In the genomic region with DNA sequence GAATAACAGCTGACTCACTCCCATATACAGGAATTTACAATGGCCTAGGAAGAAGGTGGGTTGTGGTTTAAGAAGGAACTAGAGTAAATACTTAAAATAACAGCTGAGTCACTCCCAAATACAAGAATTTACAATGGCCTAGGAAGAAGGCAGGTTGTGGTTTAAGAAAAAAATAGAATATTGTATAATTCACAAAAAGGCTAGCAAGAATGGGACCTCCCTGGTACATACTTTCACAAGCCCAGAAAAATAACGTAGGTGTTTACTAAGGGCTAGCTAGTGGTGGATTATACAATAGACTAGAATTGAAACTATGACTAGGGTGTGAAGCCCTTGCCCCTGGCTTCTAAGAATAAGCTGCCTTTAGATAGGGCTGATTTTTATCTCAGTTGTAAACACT, we compare ENCODE assay signal across 24 mouse cellular contexts.
DNase-seq lines count a peak whose midpoint lies in the region; ATAC-seq and TF ChIP-seq lines count a peak whose summit lies in the region.
"Had no signal": no experiment of that assay in that cellular context is flagged by ENCODE, and none has a peak within 500 bp of the region (broad histone marks: within the 10 kb centered on the region; RNA-seq: fewer than 3 reads in every experiment).

No protein-coding gene starts in this region.

- no peaks in the 10 kb centered on the region for H3K9me3 ChIP-seq in heart, embryonic 12.5 days (replicated peaks)
- H3K9me3 ChIP-seq: embryonic facial prominence, embryonic 10.5 days; forebrain, embryonic 12.5 days; heart, embryonic 10.5 days; heart, embryonic 15.5 days; hindbrain, embryonic 15.5 days had no signal

- TF ChIP-seq CTCF in embryonic fibroblast, embryonic 13.5 days (IDR thresholded peaks at IDR 0.05; ENCODE audit: borderline replicate concordance, insufficient read depth, low read length) = no peak

- peak overlapping the region; percentile 82 for H3K27ac ChIP-seq in embryonic fibroblast, embryonic 13.5 days (ENCODE audit: insufficient read depth, low read length)
- H3K27ac ChIP-seq in heart, embryonic 12.5 days (ENCODE audit: poor library complexity, severe bottlenecking) = no peak overlapping the region
- H3K27ac ChIP-seq: embryonic facial prominence, embryonic 10.5 days; forebrain, embryonic 12.5 days; gastrocnemius, adult 2 months; heart, embryonic 10.5 days; heart, embryonic 15.5 days; hindbrain, embryonic 15.5 days had no signal

- no peak for TF ChIP-seq POLR2A in embryonic fibroblast, embryonic 13.5 days (IDR thresholded peaks at IDR 0.05; ENCODE audit: low read depth, low read length)

- H3K4me1 ChIP-seq in embryonic fibroblast, embryonic 13.5 days (ENCODE audit: control insufficient read depth, insufficient read depth, low read length) = peaks cover 9% of the 10 kb centered on the region
- no peaks in the 10 kb centered on the region for H3K4me1 ChIP-seq in heart, embryonic 12.5 days (replicated peaks)
- H3K4me1 ChIP-seq: forebrain, embryonic 12.5 days; heart, embryonic 10.5 days; heart, embryonic 15.5 days had no signal

- H3K4me3 ChIP-seq in embryonic fibroblast, embryonic 13.5 days (ENCODE audit: insufficient read depth, low read length) = no peak overlapping the region
- H3K4me3 ChIP-seq in heart, embryonic 12.5 days = no peak overlapping the region
- H3K4me3 ChIP-seq: embryonic facial prominence, embryonic 10.5 days; erythroblast, embryonic 14.5 days; forebrain, embryonic 12.5 days; gastrocnemius, adult 2 months; heart, embryonic 10.5 days; heart, embryonic 15.5 days; hindbrain, embryonic 15.5 days had no signal

- no peak overlapping the region for H3K9ac ChIP-seq in heart, embryonic 12.5 days
- H3K9ac ChIP-seq: forebrain, embryonic 12.5 days; heart, embryonic 15.5 days; hindbrain, embryonic 15.5 days had no signal

- peak; percentile 50 for ATAC-seq in megakaryocyte, adult 5-6 weeks (ENCODE audit: poor library complexity, severe bottlenecking)
- no peak for ATAC-seq in heart, embryonic 12.5 days (ENCODE audit: insufficient number of reproducible peaks, low FRiP score)
- no peak for ATAC-seq in erythroid progenitor cell, adult 5-6 weeks (replicated peaks; ENCODE audit: low FRiP score, poor library complexity, severe bottlenecking)
- ATAC-seq: forebrain, embryonic 16.5 days; intestine, postnatal 0 days had no signal

- H3K36me3 ChIP-seq in heart, embryonic 12.5 days = no peaks in the 10 kb centered on the region
- H3K36me3 ChIP-seq: embryonic facial prominence, embryonic 10.5 days; forebrain, embryonic 12.5 days; heart, embryonic 10.5 days; heart, embryonic 15.5 days; hindbrain, embryonic 15.5 days had no signal

- no peak overlapping the region for H3K4me2 ChIP-seq in heart, embryonic 12.5 days
- H3K4me2 ChIP-seq: forebrain, embryonic 12.5 days; heart, embryonic 15.5 days; hindbrain, embryonic 15.5 days had no signal

- H3K27me3 ChIP-seq in heart, embryonic 12.5 days (replicated peaks) = no peaks in the 10 kb centered on the region
- H3K27me3 ChIP-seq: forebrain, embryonic 12.5 days; heart, embryonic 15.5 days; hindbrain, embryonic 15.5 days had no signal

- 81% methylated on average over 1 of the region's 1 CpGs for WGBS in heart, embryonic 12.5 days

- DNase-seq in 3T3-L1 (ENCODE audit: low read depth, low spot score) (peak; percentile 53), 416B (ENCODE audit: low read depth) (peak; percentile 76)
- no peak for DNase-seq in frontal cortex, adult 2 months (ENCODE audit: extremely low spot score in 1 of 2, low spot score in 1 of 2)
- DNase-seq: adrenal gland, adult 2 months; adrenal gland, postnatal 25 days; cerebellum, adult 18-20 months; cerebellum, adult 9-11 months; cerebellum, postnatal 36 days; gastrocnemius, adult 2 months; gastrocnemius, postnatal 25 days; heart, adult 18-20 months; heart, postnatal 14 days had no signal

Comparison
In these comparisons a context has a peak if more than half of its experiments do, and no peak if none do; other contexts are left out.
1. DNase-seq: peak in 3T3-L1 (single experiment) and 416B (single experiment); none in frontal cortex, adult 2 months (0 of 2).